Mouse (Mus musculus) heart, adult 2 months (tissue): ENCODE data around the gene Gmcl1.

Experiments used
- CTCF ChIP-seq: fragments of 200-600 bp; IDR thresholded peaks from 2 replicates; pipeline ENCODE4 v1.8.1; 2022; ENCODE audit warnings: antibody characterized with exemption, mild to moderate bottlenecking, moderate library complexity
- EP300 ChIP-seq: fragments of 200-500 bp; IDR thresholded peaks from 2 replicates; pipeline ENCODE4 v1.6.1; 2011; ENCODE audit warnings: low read depth, low read length, control low read depth; ENCODE audit not compliant: insufficient read depth
- POLR2A ChIP-seq: fragments of 200-500 bp; IDR thresholded peaks from 2 replicates; pipeline ENCODE4 v1.6.1; 2011; ENCODE audit warnings: mild to moderate bottlenecking, low read depth, low read length, control low read depth; ENCODE audit not compliant: insufficient read depth

GRCm38 (mm10) chr6:86754105-86754863 lies 21.1 kb upstream of the Gmcl1 start:
- TF ChIP-seq CTCF (peak; percentile 17; the same call in 1 of the 2 replicates), POLR2A (no peak), EP300 (no peak)
